Mouse (Mus musculus) frontal cortex, postnatal 25 days (tissue): ENCODE measurements around the gene Psmb7.

Source experiments
- DNase-seq, 2 experiments: peaks; one replicate each; pipeline ENCODE4 v3.0.0; 2022; ENCODE audit warnings: low spot score in 2 of 2

The Psmb7 gene

DNA sequence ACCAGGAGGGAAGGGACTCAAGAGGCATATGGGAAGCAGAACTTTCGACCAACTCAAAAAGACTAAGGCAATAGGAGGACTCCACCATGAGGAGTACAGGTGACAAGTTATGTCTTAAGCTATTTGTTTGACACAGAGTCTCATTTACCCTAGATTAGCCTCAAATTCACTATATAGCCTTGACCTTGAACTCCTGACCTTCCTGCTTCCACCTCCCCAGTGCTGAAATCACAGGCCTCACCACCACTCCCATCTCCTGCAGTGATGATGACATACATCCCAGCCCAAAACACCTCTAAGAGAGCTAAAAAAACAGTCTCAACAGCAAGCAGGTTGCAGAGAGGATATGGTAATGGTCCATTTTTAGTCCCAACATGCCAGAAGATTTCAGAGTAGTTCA, 2.1 kb downstream of the Psmb7 start:
- DNase-seq = no peak

DNA sequence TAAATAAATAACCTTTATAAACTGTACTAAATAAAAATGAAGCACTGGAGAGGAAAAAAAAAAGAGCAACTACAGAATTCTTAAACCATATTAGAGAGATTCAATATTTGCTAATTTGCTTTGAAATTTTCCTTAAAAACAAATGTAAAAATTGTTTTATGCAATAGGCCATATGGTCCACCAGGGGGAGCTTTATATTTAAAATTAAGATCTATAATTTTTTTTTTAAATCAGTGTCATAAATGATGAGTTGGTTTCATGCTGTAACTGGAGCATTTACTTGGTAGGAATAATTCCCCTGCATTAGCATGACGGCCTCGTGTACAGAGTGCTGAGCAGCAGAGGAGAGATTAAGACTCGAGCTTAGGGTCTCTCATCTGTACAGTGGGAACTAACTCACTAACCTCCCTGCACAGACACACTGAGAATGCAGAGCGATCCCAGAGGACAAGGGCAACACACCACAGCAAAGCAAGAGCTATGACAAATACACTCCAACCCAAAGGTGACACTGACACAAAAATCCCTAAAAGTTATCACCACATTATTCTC, 6.1 kb downstream of the Psmb7 start:
- no peak for DNase-seq

DNA sequence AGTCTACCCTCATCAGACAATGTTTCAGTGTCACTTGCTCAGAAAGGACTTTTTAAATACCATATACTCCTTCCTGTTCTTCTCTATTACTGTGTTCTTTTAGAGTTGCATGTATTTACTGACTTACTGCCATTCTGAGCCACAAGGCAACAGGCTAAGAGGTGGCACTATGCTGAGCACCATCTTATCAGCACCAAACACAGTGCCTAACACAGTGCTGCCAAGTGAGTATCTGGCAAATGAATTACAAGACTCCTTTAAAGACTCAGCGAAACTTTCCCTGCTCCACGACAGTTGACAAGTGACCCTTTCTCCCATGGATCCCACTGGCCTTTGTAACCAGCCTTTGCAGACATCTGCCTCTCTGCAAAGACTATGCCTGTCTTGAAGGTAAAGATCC, 13.3 kb downstream of the Psmb7 start:
- DNase-seq = no peak

DNA sequence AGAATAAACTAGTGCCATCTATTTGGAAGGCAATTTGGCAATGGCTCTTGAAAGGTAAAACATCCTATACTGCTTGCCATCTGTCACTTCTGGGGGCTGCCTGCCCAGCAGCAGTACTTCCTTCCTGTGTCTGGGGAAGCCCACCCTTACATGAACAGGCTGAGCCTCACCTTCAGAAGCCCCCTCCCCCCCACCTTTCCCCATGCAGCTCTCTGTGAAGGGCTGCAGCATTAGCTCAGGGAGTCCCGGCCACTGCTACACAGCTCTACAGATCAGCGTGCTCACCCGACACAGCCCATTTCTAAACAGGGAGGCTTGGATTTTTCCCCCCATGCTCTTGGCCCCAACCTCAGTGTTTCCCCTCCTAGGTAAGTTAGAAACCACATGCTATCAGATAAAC, 14.4 kb downstream of the Psmb7 start:
- no peak for DNase-seq

DNA sequence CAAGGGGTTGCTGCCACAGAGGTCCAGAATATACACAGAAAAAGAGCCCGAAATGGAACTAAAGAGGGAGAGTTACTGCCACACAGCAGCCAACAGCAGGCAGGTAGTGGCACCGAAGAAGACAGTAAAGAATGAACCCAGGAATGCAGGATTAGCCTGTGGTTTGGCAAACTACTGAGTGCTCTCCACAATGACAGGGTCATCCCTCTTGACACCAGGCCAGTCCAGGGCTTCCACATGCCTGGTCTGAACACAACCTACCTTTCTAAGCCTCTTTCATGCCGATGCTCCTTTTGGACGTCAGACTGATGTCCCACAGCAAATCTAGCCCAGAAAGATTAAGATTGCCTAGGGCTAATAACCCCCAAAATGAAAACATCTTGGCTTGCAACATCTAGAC, 15.1 kb downstream of the Psmb7 start:
- no peak for DNase-seq

DNA sequence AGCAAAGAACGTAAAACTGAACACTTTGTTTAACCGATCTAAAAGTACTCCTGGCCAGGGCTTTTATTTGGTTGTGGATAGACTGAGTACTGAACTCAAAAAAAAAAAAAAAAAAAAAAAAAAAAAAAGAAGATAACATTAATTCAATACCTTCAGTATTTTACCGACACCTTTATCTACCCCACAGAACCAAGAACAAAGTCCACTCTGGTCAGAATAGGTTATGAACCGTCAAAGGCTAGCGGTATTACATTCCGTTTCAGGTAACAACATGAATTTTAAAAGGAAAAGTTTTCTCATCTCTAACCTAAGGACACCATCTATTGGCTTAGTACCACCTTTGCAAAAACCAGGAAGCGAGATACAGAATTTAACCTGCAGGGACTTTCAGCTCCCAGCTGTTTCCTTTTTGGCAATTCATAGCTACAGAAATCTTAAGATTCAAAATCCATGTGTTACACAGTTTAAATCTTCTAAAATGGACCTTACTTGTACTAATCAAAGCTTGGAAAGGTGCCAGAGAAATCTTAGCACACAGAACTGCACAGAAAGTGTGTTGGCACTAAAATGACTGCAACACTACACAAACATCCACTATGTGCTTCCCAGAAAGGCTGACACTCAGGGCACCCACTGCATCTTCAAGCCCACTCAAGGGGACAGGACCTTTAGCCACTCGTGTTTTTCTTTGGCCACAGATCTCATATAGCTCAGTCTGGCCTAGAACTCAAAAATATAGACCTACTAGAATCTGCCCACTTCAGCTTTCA, 19.9 kb downstream of the Psmb7 start:
- no peak for DNase-seq

DNA sequence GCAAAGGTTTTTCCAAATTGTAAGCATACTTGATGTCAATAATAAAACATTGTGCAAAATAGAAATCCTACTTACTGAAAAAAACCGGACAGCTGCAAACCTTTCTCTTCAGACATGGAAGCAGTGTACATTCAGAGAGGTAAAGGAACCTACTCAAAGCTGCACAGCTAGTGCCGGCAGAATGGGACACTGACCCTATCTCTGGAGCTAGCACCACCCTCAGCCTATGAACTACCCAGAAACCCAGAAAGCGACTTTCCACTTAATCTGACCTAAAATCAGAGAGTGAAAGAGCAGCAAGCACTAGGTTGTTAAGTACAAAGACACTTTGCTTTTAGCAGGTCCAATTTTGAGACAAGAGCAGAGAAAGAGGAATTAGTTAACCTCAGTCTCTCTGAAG, 20.5 kb downstream of the Psmb7 start:
- DNase-seq = no peak

DNA sequence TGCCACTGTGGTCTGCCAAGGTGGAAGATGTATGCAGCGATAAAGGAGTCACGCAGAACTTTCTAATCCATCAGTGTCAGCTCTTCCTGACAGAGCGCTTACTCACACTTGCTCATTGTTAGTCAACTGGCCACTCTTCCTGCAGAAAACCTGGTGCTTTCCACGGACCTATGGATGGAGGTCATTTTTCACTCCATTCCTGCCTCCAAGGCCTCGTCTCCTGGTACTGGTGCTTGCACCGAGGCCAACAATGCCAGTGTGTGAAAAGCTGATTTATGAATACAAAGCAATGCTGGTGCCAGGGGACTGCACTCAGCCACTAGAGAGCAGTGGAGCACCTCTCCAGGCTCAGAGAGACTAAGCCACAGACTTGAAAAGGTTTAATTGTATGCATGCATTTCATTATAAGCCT, 22.3 kb downstream of the Psmb7 start:
- DNase-seq = no peak

DNA sequence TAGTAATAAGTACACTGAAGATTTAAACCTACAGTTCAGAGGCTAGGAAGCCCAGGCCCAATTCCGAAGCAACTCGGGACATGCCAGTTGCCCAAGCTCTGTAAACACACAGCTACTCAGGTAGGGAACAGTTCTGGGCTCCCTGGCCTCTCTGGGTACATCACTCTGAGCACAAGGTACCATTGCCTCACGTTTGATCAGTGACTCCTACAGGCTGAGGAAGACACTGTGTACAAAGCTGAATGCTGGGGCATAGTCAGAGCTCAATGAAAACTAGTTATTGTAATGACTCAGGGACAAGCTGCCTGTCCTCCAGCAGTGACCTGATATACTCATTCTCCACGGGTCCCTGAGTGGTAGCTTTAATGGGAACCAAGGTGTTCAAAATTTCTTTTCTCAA, 22.8 kb downstream of the Psmb7 start:
- DNase-seq = no peak

DNA sequence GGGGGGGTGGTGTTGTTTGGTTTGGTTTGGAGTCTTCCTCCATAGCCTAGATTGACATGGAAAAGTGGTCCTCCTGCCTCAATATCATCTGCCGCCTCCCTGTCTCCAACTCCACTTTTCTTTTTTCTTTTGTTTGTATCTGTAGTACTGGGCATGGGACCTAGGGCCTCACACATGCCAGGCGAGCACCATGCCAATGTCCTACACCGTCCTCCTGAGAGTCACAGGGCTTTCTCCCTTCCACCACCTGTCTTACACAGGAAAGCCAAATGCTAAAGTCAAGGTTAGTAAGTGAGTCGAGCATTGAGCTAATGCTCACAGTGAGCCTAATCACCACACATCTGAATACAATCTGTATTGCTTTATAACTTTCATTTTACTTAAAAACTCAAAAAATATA, 24.1 kb downstream of the Psmb7 start:
- DNase-seq = no peak

DNA sequence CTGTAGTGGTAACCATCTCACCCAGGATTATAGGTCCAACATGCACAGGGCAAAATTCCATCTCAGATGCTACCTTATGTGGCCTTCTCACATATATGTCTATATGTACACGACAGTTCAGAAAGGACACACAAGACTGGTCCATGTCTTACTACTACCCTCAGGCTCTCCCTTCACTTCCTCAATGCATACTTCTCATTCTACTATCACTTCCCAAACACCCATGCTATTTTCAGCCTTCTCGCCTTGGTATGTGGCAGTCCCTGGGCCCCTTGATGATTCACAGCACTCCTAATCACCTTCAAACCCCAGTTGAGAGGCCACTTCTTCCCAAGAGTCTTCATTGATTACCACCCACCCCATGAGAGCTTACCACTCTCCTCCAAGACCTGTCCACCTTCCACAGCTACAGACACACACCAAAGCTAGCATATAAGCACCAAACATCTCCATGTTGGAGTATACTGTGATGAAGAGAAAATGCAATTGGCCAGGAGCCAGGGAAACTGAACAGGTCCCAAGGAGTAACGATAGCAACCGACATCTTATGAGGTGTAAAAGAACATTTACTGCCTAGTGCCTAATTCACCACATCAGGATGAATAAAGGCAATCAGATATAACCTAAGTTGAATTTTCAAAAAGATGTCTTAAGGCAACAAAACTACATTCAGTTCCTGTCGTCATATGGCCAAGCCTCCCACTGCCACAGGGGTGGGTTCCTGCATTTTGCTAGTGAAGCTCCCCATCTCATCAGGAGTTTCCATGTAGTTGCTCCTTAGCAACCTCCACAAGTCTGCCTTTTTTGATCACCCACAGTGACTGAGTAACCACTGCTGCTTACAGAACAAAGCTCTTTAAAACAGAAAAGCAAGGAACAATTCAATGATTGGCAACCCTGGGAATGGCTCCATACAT, 26.7 kb downstream of the Psmb7 start:
- DNase-seq = no peak

DNA sequence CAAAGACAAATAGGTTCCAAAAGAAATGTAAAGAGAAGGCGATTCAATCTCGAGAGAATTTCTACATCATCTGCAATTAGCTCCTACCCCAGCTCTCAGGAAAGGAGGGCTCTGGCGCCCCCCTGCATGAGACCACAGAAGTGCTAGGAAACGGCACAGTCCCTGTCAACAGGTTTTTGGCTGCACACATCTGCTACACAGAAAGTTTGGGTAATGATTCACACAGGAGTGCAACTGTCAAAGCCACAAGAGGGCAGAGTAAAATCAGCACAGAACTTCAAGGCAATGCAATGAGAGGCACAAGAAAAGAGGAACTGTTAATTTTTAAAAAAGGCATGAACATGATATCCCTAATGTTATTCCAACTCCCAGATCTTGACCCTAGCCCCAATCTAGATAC, 27.8 kb downstream of the Psmb7 start:
- DNase-seq = no peak

DNA sequence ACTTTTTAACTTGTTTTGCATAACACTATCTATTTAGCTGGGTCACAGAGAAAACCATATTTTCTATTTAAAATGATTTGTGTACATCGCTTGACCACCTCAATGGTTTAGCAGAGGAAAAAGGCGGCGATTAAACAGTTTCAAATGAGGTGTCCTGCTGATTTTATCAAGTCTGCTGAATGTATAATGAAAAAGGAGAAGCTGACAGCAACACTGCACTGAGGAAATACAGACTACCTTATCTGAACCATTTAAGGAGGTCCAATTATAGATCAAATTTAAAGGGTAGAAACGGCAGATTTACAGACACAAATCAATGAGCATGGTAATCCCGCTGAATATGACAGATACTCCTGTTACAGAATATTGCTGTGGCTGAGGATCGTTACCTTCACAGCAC, 29.4 kb downstream of the Psmb7 start:
- DNase-seq = no peak

DNA sequence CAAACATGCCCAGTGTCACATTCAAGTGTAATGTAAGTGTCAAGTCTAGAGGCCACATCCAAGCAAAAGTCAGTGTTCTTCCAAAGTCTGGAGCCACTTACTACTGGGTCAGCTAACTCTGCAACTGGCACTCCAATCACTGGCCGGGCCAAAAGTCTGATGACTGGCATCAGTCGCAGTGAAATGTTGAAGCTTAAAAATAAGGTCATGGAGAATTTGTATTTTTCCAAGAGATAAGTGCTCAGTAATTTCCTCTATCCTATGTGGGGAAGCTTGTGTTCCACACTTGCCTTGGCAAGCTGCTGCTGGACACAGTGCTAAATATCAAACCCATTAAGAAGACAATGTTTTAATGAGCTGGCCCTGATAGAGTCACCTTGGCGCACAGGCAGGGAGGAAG, 30.3 kb downstream of the Psmb7 start:
- no peak for DNase-seq

DNA sequence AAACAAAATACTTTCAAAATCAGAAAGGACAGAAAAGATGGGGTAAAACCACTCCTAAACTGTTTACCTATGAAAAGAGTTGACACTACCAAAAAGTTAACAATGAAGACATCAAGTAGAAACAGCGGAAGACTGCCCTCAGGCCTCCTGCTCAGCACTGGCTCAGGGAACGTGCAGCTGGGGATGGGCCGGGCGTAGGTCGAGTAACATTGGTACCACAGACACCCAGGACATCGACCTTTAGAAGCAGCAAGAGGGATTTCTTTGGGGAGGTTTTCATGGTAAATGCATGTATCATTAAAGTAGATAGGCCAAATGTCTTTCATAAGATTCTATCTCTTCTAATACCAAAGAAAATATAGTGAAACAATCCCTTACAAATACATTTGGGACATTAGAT, 31.3 kb downstream of the Psmb7 start:
- DNase-seq = no peak

DNA sequence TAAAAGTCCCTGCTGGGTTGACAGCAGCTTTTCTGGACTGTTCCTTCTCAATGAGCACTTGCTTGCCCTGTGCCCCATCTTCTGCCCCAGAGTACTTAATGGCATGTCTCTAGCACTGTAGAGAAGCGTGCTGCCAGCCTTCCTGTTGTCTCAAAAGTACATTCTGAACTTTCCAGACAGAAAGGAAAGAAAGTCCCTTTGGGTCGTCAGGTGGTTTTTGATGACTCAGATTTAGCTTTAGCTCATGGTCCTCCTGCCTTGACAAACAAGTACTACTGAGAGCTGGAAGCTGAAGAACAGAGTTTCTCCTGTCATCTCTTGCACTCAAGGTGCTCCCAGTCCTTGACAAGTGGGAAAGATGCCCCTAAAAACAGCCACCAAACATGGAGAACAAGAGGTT, 33.7 kb downstream of the Psmb7 start:
- DNase-seq = no peak

DNA sequence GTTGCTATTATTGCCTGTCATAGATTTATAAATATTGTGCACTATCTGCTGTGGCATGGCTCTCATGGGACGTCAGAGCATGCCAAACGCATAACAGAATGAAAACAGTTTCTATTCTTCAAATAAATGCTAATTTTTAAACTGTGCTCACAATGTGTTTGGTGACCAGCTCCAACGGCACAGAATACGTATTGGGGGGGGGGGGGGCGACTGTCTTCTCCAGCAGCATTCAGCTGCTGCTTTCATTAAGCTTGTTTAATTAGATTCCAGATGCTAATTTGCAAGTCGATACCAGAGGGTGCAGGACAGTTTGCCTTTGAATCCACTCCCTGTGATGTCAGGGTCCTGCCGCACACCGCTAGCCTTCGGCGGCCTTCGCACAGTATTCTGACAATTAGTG, 34.6 kb downstream of the Psmb7 start:
- no peak for DNase-seq

DNA sequence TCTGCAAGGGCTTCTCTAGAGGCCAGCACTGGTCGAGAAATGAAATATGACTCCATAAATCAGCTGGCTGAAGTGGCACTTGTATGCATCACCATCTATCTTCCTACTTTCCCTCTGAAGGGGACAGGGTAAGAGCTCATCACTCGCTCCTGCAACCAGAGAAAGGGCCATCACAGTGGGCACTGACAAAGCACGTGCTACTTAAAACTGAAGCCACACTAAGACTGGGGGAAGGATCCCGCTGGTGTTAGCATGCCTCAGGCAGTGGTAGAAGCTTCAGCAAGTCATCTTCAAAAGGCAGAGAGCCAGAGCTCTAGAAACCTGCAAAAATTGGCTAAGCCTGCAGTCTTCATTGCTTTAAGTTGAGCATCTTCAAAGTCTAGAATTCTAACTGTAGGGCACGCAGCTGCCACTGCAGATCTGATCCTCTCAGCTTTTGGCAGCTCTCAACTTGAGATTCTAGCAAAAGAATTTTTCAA, 35.0 kb downstream of the Psmb7 start:
- no peak for DNase-seq

DNA sequence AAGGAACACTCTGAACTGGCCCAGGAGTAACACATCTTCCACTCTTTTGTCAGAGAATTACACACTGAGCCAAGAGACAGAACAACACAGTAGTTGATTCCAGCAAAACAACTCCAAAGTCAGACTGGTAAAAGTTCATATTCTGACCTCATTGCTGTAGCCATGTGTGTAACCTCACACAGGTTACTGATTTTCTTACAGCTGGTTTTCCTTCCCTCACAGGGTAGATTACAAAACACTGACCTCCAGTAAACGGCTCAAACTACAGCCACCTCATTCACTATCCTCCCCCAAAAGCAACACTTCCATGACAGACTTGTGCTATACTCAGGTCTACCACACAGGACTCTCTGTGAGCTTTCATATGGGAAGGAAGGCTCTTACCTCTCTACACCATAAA, 36.2 kb downstream of the Psmb7 start:
- no peak for DNase-seq

DNA sequence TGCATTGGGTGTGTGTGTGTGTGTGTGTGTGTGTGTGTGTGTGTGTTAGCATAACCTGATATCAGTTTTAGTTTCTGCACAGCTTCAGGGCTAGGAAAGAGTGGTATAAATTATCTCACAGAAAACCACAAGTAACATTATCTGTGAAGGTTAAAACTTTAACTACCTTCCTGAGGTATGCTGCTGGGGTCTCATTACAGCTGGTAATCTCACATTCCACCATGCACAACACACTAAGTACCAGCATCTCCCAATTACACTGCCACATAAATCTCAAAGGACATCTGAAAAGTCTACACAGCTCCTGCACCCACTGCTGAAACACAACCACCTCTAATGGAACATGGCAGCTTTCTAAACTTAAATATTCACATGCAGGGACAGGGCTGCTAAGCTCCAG, 43.0 kb downstream of the Psmb7 start:
- DNase-seq = no peak

DNA sequence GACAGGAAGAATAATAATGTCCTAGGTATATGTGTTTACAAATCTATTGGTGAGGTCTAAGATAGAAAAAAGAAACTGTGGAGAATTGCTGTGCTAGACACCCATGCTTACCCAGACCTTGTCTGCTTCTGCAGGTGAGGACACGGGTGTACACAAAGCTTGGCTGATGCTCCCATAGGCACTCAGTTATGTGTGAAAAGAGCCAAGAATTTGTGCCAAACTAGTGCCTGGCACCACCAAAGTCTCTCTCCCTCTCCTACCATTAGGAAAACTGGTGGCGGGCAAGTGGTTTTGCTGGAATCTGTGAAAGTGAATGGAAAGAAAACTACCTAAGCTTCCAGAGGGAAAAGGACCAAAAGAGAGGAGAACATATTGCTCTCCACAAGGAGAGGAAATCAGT, 45.5 kb downstream of the Psmb7 start:
- no peak for DNase-seq

DNA sequence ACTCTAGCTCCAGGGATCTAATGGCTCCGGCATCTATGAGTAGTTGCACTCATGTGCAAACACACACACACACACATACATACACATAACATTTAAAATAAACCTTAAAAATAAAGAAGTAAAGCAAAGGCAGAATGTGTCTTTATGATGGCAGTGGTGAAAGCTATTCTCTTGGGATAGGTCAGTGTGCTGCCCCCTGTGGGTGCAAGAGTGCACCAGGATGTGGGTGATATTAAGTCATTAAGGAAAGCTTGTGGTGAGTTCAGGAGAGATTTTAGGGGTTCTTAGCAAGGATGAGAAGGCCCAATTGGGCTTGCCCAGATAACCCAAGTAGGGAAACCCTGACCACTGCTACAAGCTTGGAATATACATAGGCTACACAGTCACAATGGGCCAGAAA, 46.0 kb downstream of the Psmb7 start:
- DNase-seq = no peak

DNA sequence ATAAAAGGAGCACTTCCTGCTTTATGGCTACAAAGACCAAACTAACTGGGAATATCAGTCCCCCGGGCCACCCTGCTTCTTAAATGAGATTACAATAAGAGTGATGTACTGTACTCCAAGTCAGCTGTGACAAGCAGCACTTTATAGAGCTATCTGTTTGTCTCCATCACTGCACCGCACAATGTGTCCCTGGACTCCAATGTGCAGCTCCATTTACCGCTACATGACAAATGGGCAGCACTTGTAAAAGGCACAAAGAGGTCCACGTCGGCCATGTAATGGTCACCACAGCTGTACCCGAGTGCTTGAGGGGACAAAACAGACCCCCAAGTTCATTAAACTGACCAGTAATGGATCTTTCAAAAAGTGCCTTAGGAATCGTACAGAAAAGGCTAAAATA, 49.0 kb downstream of the Psmb7 start:
- DNase-seq = no peak
